Mouse (Mus musculus): Measurements from ENCODE around the gene Kpna6.

DNA sequence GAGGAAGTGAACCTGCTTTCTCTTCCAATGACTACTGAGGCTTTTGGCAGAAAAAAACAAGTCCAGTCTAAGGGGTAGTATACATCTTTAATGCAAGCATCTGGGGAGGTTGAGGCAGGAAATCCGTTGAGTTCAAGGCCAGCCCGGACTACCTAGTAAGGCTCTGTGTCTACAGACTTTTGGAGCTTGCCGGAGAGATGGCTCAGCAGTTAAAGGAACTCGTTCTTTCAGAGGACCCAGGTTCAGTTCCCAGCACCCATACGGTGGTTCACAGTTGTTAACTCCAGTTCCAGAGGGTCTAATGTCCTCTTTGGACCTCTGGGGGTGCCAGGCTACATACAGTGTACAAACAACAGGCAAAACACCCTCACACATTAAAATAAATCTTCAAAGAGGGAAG lies 54.5 kb downstream of the Kpna6 start:
- TF ChIP-seq CTCF (IDR thresholded peaks at IDR 0.05; ENCODE audit: control insufficient read depth, insufficient read depth, low read length), result no peak
- TF ChIP-seq POLR2A (IDR thresholded peaks at IDR 0.05; ENCODE audit: borderline replicate concordance, control insufficient read depth, low read depth, low read length), result no peak
